Mouse (Mus musculus): ENCODE data around the gene Myo16.

DNA sequence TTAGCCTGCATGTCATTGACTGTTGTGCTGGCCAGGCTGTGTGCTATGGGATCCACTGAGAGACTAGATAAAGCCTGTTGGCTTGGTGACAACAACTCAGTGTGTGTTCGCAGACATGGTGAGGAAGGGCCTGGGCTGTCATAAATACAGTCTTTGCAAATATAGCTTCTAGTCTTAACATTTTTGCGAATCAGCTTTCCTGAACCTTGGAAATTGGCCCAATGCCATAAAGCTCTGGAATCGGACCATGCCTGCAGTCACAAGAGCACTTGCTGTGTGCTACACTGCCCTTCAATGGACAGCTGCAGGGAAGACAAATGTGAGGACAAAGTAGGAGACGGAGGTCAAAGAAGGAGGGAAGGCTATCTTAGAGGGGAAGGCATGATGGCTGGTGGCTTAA lies 205.0 kb downstream of the Myo16 start:
- TF ChIP-seq FLI1 (IDR thresholded peaks at IDR 0.05; ENCODE audit: low read length) (no peak), GATA1 (IDR thresholded peaks at IDR 0.05; ENCODE audit: borderline replicate concordance, low read length) (no peak)

All from megakaryocyte, embryonic 14.5 days (primary cell).